Mouse (Mus musculus): ENCODE data around the gene Armc8. TPM values are rescaled to one million over a fixed set of nuclear protein-coding genes. Genes with fewer than 3 reads are reported as not detected.

Gene Armc8
- polyA plus RNA-seq, 1 experiment = 52.8 TPM

DNA sequence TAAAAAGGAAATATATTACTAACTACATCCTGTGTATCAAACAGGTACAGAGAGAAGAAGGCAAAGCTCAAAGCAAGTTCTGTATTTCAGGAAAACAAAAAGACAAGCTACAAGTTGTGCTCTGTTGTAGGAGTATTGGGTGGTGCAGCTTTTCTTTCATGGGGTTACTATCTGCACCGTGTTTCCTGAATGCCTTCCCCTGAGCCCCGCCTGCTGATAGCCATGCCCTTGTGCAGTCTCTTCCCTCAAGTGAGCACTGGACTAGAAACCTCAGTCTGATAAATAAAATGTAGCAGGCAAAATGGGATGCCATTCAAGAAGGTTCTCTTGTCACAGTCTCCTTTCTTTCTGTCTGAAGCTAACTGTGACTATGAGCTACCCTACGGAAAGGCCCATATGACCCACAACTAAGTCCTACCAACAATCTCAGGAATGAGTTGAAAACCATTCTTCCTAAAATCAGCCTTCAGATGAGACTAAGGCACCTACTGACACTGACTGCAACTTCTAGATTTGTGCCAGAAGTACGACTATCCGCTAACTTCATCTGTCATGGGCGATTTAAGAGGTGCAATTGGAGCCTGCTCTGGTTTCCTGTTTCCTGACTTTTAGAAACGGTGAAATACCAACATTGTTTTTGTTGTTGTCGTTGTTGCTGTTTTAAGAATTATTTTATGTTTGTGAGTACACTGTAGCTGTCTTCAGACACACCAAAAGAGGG lies 11.0 kb downstream of the Armc8 start:
- H3K27ac ChIP-seq (ENCODE audit: insufficient read depth, low read length) = no peak overlapping the region
- no peaks in the 10 kb centered on the region for H3K27me3 ChIP-seq (ENCODE audit: control insufficient read depth, insufficient read depth, low read length)
- no peaks in the 10 kb centered on the region for H3K4me1 ChIP-seq (ENCODE audit: control insufficient read depth, insufficient read depth, low read length)
- 89% methylated on average over 8 of the region's 8 CpGs for WGBS
- no peak overlapping the region for H3K4me3 ChIP-seq (replicated peaks; ENCODE audit: insufficient read depth, low read depth, low read length)
- DNase-seq = no peak
- TF ChIP-seq CTCF (IDR thresholded peaks at IDR 0.05; ENCODE audit: borderline replicate concordance, insufficient read depth, low read depth, low read length) = no peak
- TF ChIP-seq POLR2A (IDR thresholded peaks at IDR 0.05; ENCODE audit: borderline replicate concordance, insufficient read depth, low read length) = no peak

DNA sequence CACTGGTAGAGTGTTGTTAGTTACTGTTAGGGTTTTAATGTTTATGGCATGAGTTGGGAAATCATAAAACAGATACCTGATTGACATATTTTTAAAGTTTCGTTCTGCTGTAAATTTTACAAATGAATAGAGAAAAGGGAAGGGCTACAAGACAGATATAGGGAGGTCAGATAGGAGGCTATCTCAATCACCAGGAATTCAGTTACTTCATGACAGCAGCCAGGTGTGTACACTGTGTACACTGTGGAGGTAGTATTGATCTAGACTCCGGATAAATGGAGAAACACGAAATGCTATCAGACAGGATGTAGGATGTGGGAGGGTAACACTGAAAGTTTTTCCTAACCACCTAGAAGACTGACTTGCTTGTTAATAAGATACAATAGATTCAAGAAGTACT lies 13.4 kb downstream of the Armc8 start:
- Histone ChIP-seq H3K27ac (ENCODE audit: insufficient read depth, low read length) (no peak overlapping the region), H3K4me3 (replicated peaks; ENCODE audit: insufficient read depth, low read depth, low read length) (no peak overlapping the region), H3K4me1 (ENCODE audit: control insufficient read depth, insufficient read depth, low read length) (peaks cover 2% of the 10 kb centered on the region; the same call in 1 of the 2 replicates), H3K27me3 (ENCODE audit: control insufficient read depth, insufficient read depth, low read length) (no peaks in the 10 kb centered on the region)
- WGBS = 97% methylated on average over 3 of the region's 3 CpGs
- TF ChIP-seq CTCF (IDR thresholded peaks at IDR 0.05; ENCODE audit: borderline replicate concordance, insufficient read depth, low read depth, low read length) (no peak), POLR2A (IDR thresholded peaks at IDR 0.05; ENCODE audit: borderline replicate concordance, insufficient read depth, low read length) (no peak)
- DNase-seq = no peak

DNA sequence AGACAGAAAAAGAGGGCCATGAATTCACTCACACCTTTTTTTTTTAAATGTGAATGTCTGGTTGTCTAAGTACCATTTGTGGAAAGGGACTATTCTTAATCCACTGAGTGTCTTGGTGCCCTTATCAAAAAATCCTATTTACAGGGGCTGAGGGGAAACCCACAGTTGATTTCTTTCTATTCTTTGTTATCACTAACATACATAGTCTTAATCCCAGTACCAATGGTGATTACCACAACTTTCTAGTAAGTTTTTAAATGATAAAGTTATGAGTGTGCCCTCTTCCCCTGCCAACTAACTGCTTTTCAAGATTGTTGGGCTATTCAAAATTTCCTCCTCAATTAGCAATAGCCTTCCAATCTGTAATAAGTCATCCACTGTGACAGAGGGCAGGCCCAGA lies 14.6 kb downstream of the Armc8 start:
- TF ChIP-seq CTCF (IDR thresholded peaks at IDR 0.05; ENCODE audit: borderline replicate concordance, insufficient read depth, low read depth, low read length) (no peak), POLR2A (IDR thresholded peaks at IDR 0.05; ENCODE audit: borderline replicate concordance, insufficient read depth, low read length) (no peak)
- DNase-seq = no peak
- H3K27me3 ChIP-seq (ENCODE audit: control insufficient read depth, insufficient read depth, low read length) = no peaks in the 10 kb centered on the region

DNA sequence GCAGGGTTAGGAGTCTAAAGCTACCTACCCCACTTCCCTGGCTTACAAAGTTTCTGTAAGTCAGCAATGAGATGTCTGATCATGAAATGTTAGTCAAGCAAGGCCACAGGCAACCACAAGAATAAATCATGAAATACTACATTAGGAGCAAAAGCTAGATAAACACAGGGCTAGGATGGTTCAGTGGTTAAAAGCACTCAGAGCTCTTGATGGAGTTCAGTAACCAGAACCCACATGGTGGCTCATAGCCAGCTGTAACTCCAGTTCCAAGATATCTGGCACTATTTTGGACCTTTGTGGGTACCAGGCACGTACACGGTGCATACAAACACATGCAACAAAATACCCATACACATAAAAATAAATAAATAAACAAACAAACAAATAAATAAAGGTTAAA lies 15.7 kb downstream of the Armc8 start:
- no peak for DNase-seq
- Histone ChIP-seq H3K4me1 (ENCODE audit: control insufficient read depth, insufficient read depth, low read length) (peaks cover 2% of the 10 kb centered on the region; the same call in 1 of the 2 replicates), H3K27ac (ENCODE audit: insufficient read depth, low read length) (no peak overlapping the region), H3K4me3 (replicated peaks; ENCODE audit: insufficient read depth, low read depth, low read length) (no peak overlapping the region), H3K27me3 (ENCODE audit: control insufficient read depth, insufficient read depth, low read length) (no peaks in the 10 kb centered on the region)
- 15% methylated on average over 2 of the region's 2 CpGs for WGBS
- TF ChIP-seq CTCF (IDR thresholded peaks at IDR 0.05; ENCODE audit: borderline replicate concordance, insufficient read depth, low read depth, low read length) = no peak
- no peak for TF ChIP-seq POLR2A (IDR thresholded peaks at IDR 0.05; ENCODE audit: borderline replicate concordance, insufficient read depth, low read length)

More for the DNA sequence above, 14.6 kb downstream of the Armc8 start:
- no peak overlapping the region for H3K4me3 ChIP-seq (replicated peaks; ENCODE audit: insufficient read depth, low read depth, low read length)
- H3K4me1 ChIP-seq (ENCODE audit: control insufficient read depth, insufficient read depth, low read length) = peaks cover 2% of the 10 kb centered on the region; the same call in 1 of the 2 replicates
- no peak overlapping the region for H3K27ac ChIP-seq (ENCODE audit: insufficient read depth, low read length)

DNA sequence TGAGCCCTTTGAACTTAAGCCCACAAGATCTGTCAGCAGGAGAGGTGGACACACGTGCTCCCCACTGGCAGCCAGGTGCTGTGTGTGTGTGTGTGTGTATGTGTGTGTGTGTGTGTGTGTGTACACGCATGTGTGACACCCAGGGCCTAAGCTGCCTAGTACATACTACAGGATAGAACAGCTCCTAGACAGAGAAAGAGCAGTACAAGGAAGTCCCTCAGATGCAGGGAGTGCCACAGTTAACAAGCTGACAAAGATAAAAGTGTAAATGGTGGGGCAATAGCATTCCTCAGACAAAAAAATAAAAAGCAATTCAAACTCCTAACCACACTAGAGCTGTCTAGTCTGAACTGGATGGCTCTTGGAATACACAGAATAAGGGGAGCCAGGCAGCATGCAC lies 16.6 kb downstream of the Armc8 start:
- no peak for DNase-seq
- Histone ChIP-seq H3K27ac (ENCODE audit: insufficient read depth, low read length) (no peak overlapping the region), H3K4me3 (replicated peaks; ENCODE audit: insufficient read depth, low read depth, low read length) (no peak overlapping the region), H3K4me1 (ENCODE audit: control insufficient read depth, insufficient read depth, low read length) (peaks cover 2% of the 10 kb centered on the region; the same call in 1 of the 2 replicates), H3K27me3 (ENCODE audit: control insufficient read depth, insufficient read depth, low read length) (no peaks in the 10 kb centered on the region)
- WGBS = 44% methylated on average over 2 of the region's 2 CpGs
- no peak for TF ChIP-seq CTCF (IDR thresholded peaks at IDR 0.05; ENCODE audit: borderline replicate concordance, insufficient read depth, low read depth, low read length)
- no peak for TF ChIP-seq POLR2A (IDR thresholded peaks at IDR 0.05; ENCODE audit: borderline replicate concordance, insufficient read depth, low read length)

DNA sequence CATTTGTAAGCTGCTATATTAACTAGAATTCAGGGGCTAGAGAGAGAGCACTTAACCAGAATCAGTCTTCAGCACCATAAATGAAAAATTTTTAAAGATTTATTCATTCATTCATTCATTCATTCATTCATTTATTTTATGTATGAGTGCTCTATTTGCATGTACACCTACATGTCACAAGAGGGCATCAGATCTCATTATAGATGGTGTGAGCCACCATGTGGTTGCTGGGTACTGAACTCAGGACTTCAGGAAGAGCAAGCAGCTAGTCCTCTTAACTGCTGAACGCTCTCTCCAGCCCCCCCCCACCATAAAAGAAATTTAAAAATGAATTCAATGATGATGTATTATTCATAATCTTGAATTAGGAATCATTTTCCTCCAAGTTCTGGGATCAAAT lies 22.4 kb downstream of the Armc8 start:
- no peak for DNase-seq
- Histone ChIP-seq H3K4me3 (replicated peaks; ENCODE audit: insufficient read depth, low read depth, low read length) (no peak overlapping the region), H3K4me1 (ENCODE audit: control insufficient read depth, insufficient read depth, low read length) (no peaks in the 10 kb centered on the region), H3K27ac (ENCODE audit: insufficient read depth, low read length) (no peak overlapping the region), H3K27me3 (ENCODE audit: control insufficient read depth, insufficient read depth, low read length) (no peaks in the 10 kb centered on the region)
- WGBS = 92% methylated on average over 1 of the region's 1 CpGs
- no peak for TF ChIP-seq POLR2A (IDR thresholded peaks at IDR 0.05; ENCODE audit: borderline replicate concordance, insufficient read depth, low read length)
- no peak for TF ChIP-seq CTCF (IDR thresholded peaks at IDR 0.05; ENCODE audit: borderline replicate concordance, insufficient read depth, low read depth, low read length)

DNA sequence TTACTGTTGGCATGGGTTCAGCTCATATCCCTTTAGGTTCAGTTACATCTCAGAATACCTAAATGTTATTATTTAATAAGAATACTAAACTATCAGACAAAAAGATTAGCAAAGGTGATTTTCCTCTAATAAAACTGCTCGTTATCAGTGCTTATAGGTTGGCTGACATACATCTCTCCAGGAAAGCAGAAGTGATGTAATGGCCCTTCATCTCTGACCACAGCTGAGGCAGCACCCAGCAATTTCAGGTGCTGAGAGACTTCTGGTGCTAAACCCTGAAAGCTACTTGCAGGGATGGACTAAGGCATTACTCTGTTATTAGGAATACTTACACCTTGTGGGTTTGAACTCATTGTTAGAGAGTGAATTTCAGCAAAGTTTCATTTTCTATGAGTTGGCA lies 36.8 kb downstream of the Armc8 start:
- H3K27ac ChIP-seq (ENCODE audit: insufficient read depth, low read length) = no peak overlapping the region
- TF ChIP-seq POLR2A (IDR thresholded peaks at IDR 0.05; ENCODE audit: borderline replicate concordance, insufficient read depth, low read length) = no peak
- TF ChIP-seq CTCF (IDR thresholded peaks at IDR 0.05; ENCODE audit: borderline replicate concordance, insufficient read depth, low read depth, low read length) = no peak
- 90% methylated on average over 1 of the region's 1 CpGs for WGBS
- no peak for DNase-seq
- no peaks in the 10 kb centered on the region for H3K4me1 ChIP-seq (ENCODE audit: control insufficient read depth, insufficient read depth, low read length)
- no peaks in the 10 kb centered on the region for H3K27me3 ChIP-seq (ENCODE audit: control insufficient read depth, insufficient read depth, low read length)
- H3K4me3 ChIP-seq (replicated peaks; ENCODE audit: insufficient read depth, low read depth, low read length) = no peak overlapping the region

DNA sequence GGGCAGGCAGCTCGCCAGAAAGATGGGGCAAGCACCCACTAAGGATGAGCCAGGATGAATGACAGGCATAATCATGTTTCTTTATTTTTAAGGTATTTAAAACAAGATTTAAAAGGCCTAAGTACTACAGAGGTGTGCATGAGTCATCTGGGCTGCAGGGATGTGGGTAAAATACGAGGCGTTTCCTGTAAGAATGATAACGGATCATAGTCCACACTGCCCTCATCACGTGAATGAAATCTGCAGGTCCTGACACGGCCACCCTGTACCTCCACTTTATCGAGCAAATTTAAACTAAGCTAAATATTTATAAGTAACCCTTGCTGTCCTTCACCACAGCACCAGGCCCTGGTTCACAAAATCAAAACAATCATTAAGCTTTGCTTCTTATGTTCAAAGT lies 62.8 kb downstream of the Armc8 start:
- WGBS = 91% methylated on average over 7 of the region's 7 CpGs

More for the DNA sequence above, 62.8 kb downstream of the Armc8 start:
- Histone ChIP-seq H3K27me3 (ENCODE audit: control insufficient read depth, insufficient read depth, low read length) (no peaks in the 10 kb centered on the region), H3K27ac (ENCODE audit: insufficient read depth, low read length) (no peak overlapping the region), H3K4me1 (ENCODE audit: control insufficient read depth, insufficient read depth, low read length) (no peaks in the 10 kb centered on the region), H3K4me3 (replicated peaks; ENCODE audit: insufficient read depth, low read depth, low read length) (no peak overlapping the region)
- no peak for TF ChIP-seq POLR2A (IDR thresholded peaks at IDR 0.05; ENCODE audit: borderline replicate concordance, insufficient read depth, low read length)
- no peak for DNase-seq
